Mouse (Mus musculus) subcutaneous adipose tissue, adult 2 months (tissue): ENCODE measurements around the gene Junb. TPM values are rescaled to one million over a fixed set of nuclear protein-coding genes. Genes with fewer than 3 reads are reported as not detected.

Experiments
- polyA plus RNA-seq: library from polyadenylated mRNA; depleted of rRNA; stranded (reverse); fragments of >200 nt; gene quantifications from 2 replicates; pipeline ENCODE4 v1.2.3, GENCODE M21; 2012; ENCODE audit warnings: low replicate concordance; rRNA removed

The Junb gene
- 35.0 and 39.1 TPM in 2 replicates for polyA plus RNA-seq

DNA sequence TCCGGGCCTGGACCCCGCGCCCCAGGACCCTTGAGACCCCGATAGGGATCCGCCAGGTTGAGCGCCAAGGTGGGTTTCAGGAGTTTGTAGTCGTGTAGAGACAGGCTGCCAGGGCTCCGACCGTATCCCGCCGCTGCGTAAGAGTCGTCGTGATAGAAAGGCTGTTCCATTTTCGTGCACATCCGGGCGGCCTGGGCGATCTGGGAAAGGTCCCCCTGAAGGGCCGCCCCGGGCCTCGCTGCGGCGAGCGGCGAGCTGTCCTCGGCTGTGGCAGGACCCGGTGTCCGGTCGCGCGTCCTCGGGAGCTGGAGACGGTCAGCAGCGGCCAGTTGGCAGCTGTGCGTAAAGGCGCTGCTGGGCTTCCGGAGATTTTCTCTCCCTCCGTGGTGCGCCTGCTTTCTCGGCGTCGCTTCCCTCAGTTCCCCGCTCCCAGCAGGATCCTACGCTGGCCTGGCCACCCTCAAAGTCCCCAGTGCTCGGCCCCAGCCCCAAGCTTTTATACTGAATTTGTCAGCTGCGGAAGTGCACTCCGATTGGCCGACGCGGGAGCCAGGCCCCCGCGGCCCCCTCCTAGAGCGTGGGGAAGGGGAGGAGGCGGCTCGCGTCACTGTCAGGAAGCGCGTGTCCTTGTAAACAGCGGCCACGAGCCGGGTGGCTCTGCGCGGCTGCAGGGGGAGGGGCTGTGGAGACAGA, at the start of gene Junb:
Gene Junb, minus strand, starts transcription at position 471 of the 693 bp plus-strand sequence.

DNA sequence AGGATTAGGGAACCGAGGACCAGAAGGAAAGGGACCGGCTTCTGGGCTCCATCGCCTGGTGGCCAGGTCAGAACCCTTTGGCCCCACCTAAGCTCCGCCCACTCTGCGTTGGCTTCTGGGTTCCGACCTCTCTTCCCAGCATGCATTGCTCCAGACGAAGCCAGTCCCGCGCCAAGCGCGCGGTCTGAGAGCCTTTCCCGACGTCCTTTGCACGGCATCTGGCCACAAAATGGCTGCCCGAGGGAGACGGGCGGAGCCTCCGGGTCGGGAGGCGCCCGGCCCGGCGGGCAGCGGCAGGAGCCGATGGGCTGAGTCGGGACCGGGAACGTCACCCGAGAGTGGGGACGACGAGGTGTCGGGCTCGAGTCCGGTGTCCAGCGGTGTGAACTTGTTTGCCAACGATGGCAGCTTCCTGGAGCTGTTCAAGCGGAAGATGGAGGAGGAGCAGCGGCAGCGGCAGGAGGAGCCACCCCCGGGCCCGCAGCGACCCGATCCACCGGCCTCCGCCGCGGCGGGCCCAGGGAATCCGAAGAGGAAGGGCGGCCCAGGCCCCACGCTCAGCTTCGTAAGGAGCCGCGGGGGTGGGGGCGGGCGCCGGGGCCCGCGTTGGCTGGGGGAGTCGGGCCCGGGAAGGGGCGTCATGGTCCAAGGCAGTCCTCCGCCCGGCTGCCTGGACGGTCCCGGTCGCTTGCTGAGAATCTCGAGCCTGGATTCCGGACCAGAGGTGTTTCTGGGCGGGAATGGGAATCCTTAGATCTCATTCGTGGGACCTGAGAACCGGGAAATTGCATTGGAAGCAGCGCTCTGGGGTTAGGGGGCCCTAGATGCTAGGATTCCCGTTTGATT, 48.4 kb upstream of the Junb start, which contains the start of gene Trir:
Gene Trir, plus strand, starts transcription at position 154 of the 846 bp plus-strand sequence.

DNA sequence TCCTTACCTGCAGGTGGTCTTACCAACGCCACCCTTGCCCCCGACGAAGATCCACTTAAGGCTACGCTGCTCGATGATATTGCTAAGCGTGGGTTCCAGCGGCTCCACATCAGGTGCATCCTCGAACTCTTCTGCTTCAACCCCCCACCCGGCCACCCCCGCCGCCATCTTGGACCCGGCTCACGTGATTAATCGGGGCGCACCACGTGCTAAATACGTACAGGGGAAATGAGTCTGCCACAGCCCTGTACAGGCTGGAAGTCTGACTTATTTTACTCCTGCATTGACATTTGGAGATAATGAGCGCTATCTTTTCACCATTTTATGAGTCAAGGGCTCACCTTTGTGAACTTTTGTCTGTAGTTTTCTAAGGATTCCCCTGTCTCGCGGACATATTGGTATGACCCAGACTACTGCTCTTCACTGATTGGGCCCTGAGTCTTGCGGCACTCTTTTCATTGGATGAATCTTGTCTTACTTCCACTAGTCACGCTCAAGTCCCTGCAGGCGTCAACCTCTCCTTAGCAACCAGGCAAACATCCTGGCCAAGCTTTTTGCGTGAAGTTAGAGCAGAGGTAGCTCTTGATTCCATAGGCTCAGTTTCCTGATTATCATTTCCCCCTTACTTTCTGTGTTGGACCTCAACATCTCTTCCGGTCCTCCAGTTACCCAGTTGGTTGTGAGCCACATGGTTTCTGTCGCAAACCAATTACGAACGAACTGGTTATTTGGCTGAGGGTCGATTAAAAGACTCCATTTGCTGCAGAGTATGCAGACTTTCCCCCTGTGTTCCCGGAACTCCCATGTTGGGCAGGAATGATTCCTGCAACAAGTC, 46.8 kb upstream of the Junb start, which contains the start of gene Asna1:
Gene Asna1, minus strand, starts transcription at position 184 of the 835 bp plus-strand sequence.

DNA sequence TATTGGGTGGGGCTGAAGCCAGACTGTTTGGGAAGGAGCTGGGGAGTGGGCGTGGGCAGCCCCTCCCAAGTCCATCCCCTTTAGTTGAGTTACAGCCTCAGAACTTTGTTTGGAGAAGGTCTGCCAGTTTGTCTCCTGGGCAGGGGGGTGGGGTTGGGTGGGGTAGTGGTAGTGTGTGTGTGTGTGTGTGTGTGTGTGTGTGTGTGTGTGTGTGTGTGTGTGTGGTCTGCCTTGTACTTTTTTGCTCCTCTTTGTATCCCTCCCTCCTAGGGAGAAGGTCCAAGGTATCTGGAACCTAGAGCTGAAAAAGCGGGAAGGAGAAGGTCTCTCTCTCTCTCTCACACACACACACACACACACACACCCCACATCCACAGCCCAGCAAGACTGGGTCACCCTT, 35.9 kb upstream of the Junb start, which contains the start of gene Best2:
Gene Best2, minus strand, starts transcription at position 101 of the 400 bp plus-strand sequence.

DNA sequence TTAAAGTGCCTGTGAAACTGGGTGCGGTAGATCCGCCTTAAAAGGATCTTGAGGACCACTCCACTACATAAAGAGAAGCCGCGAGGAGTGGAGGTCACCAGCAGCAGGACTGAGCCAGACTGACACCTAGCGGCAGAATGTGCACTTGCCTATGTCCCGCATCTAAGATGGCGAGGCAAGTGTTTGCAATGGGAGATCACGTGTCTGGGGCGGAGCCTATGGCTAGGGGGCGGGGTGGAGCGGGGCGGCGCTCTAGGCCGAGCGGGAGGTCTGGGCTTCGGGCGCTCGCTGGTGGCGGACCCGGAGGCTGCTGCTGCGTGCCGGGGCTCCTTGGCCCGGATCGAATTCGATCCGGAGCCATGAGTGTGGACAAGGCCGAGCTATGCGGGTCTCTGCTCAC, 11.8 kb upstream of the Junb start, which contains the start of gene Hook2:
Gene Hook2, plus strand, starts transcription at position 255 of the 400 bp plus-strand sequence.

DNA sequence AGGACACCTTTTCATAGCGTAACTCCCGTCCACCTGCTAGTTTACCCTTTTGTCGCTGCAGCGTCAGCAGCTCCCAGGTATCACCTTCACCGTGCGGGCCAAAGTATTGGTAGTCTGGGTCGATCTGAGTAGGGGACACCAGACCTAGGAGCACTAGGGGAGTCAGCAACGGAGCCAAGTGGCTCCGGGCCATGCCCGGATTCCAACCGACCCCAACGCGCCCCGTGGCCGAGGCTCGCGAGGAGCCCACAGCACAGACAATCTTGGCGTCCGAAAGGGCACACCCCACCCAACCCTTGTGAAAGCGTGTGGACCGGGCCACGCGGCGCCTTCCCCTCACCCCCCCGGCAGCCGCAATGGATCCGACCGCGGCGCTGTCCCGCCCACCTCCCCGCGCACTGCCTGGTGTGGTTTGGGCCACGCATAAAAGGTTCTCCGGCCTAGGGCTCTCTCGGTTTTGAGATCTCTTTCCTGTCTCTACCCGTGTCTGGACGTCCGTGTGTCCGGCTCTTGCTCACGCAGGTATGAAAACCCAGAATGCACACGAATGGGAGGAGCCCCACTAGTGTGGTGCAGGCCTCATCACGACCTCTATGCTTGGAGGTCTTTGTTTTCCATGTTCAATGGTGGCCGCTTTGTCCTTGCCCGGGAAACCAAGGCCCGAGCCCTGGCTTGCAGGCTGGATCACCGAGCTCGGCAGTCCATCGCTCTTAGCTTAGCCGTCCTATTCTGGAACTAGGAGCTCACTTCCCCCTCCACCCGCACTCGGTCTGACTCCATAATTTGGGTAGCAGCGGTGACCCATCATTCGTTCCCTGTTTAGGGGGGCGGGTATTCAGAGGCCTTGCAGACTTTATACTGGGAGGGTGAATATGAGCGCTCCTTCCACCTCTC, 9.0 kb downstream of the Junb start, which contains the start of the genes Gm49661, Prdx2 and Rnaseh2a:
Gene Gm49661, minus strand, starts transcription at position 193 of the 894 bp plus-strand sequence.
Gene Prdx2, plus strand, starts transcription at position 347 of the 894 bp plus-strand sequence.
Gene Rnaseh2a, minus strand, starts transcription at position 527 of the 894 bp plus-strand sequence.

DNA sequence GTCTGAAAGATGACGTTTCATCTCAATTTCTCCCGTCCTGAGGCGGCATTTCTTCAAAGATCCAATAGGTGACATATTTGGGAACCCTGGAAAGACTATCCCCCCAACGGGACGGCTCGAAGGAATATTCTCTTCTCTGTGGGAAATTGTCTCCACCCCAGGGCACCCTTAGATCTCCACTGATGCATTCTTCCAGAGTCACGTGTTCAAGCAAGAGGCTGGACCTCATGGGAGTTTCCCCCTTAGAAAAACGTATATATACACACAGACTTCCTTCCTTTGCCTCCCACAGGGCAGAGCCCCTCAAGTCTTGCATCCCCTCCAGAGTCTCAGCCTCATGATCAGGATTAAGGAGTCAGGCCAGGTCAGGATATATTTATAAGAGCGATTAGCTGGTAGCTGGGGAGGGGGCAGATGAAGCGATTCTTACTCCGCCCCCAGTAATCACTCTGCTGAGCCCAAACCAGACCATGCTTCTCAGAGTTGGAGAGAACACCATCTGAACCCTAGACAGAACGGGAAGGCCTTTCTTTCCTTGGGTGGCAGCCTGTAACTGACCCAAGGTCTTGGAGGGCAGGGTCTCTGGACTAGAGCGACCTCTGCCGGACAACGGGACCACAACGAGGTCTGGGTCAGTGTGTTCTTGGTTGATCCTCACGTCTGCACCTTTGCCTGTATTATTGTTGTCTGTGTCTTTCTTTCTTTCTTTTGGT, 31.8 kb downstream of the Junb start, which contains the start of gene Rtbdn:
Gene Rtbdn, plus strand, starts transcription at position 464 of the 713 bp plus-strand sequence.

DNA sequence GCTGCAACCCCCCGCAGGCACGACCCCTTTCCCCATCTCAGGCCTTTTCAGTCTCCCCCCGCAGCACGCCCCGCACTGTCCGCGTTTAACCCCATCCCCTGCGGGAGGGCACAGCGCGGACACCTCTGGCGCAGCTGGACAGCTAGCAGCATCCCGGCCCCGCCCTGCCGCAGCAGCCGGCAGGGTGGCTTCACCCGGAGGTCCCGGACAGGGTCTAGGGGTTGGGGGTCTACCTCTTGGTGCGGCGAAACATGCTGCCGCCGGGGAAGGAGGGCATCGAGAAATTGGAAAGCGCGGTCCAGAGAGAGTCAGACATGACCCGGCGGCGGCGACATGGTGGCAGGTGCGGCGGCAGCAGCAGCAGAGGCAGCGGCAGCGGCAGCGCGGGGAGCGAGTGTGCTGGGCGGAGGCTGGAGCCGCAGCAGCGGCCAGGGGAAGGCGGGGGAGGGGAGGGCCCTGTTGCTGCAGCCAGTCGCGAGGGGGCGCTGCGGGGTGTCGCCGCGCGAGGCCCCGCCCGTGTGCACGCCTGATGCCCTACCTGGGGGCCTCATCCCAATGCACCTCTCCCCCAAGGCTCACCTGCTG, 41.5 kb downstream of the Junb start, which contains the start of gene Mast1:
Gene Mast1, minus strand, starts transcription at position 398 of the 585 bp plus-strand sequence.

Other genes with a start within 250 kb of the Junb start
- 59.3 and 122 TPM in 2 replicates for gene Nfix, start 178.4 kb downstream of the Junb start, polyA plus RNA-seq
- gene Dand5, start 155.9 kb downstream of the Junb start, polyA plus RNA-seq, result 4.0 TPM in 2 replicates
- gene Gadd45gip1, start 147.2 kb downstream of the Junb start, polyA plus RNA-seq, result 10.2 and 33.6 TPM in 2 replicates
- 104 and 105 TPM in 2 replicates for gene Rad23a, start 138.1 kb downstream of the Junb start, polyA plus RNA-seq
- 216 and 341 TPM in 2 replicates for gene Calr, start 131.8 kb downstream of the Junb start, polyA plus RNA-seq
- 43.3 and 77.7 TPM in 2 replicates for gene Farsa, start 121.7 kb downstream of the Junb start, polyA plus RNA-seq
- gene Syce2, start 106.6 kb downstream of the Junb start, polyA plus RNA-seq, result 1.1 and 2.7 TPM in 2 replicates
- 87.4 and 112 TPM in 2 replicates for gene Gcdh, start 84.8 kb downstream of the Junb start, polyA plus RNA-seq
- 0.22 and 0.30 TPM in 2 replicates for gene Klf1, start 76.8 kb downstream of the Junb start, polyA plus RNA-seq
- gene Dnase2a, start 70.2 kb downstream of the Junb start, polyA plus RNA-seq, result 29.4 and 31.5 TPM in 2 replicates
- 0.03 and 0.10 TPM in 2 replicates for gene Mast1, start 41.4 kb downstream of the Junb start, polyA plus RNA-seq
- not detected in 2 replicates for gene Rtbdn, start 31.7 kb downstream of the Junb start, polyA plus RNA-seq
- not detected in 2 replicates for gene Gm49661, start 9.3 kb downstream of the Junb start, polyA plus RNA-seq
- gene Prdx2, start 9.1 kb downstream of the Junb start, polyA plus RNA-seq, result 246 and 252 TPM in 2 replicates
- 38.6 and 47.8 TPM in 2 replicates for gene Rnaseh2a, start 9.0 kb downstream of the Junb start, polyA plus RNA-seq
- 2.5 and 10.6 TPM in 2 replicates for gene Hook2, start 11.9 kb upstream of the Junb start, polyA plus RNA-seq
- gene Best2, start 35.8 kb upstream of the Junb start, polyA plus RNA-seq, result not detected in 2 replicates
- gene Asna1, start 46.6 kb upstream of the Junb start, polyA plus RNA-seq, result 184 and 205 TPM in 2 replicates
- gene Trir, start 48.1 kb upstream of the Junb start, polyA plus RNA-seq, result 61.2 and 143 TPM in 2 replicates
- 74.9 and 104 TPM in 2 replicates for gene Tnpo2, start 58.2 kb upstream of the Junb start, polyA plus RNA-seq
- gene Fbxw9, start 81.3 kb upstream of the Junb start, polyA plus RNA-seq, result 36.0 and 48.0 TPM in 2 replicates
- gene Gm5741, start 89.3 kb upstream of the Junb start, polyA plus RNA-seq, result 0.85 TPM in 1 of 2 replicates, not detected in the other
- 31.5 and 54.1 TPM in 2 replicates for gene Dhps, start 93.0 kb upstream of the Junb start, polyA plus RNA-seq
- gene Wdr83os, start 102.0 kb upstream of the Junb start, polyA plus RNA-seq, result 156 and 164 TPM in 2 replicates
- 33.8 and 37.5 TPM in 2 replicates for gene Wdr83, start 102.6 kb upstream of the Junb start, polyA plus RNA-seq
- 98.6 and 103 TPM in 2 replicates for gene Man2b1, start 104.6 kb upstream of the Junb start, polyA plus RNA-seq
- 0.86 and 1.5 TPM in 2 replicates for gene Zfp791, start 144.4 kb upstream of the Junb start, polyA plus RNA-seq
- gene Cks1brt, start 173.2 kb upstream of the Junb start, polyA plus RNA-seq, result not detected in 2 replicates
- gene Olfr371, start 247.3 kb upstream of the Junb start, polyA plus RNA-seq, result not detected in 2 replicates